Mouse (Mus musculus) lung, embryonic 14.5 days (tissue): ENCODE results near the gene Fanca. TPM values are rescaled to one million over a fixed set of nuclear protein-coding genes. Genes with fewer than 3 reads are reported as not detected.
"Not testable (repeated sequence)": the region's sequence is repeated elsewhere in the genome, so short reads cannot be mapped to it uniquely, and the experiment has no call there.

ENCODE experiments used
- ATAC-seq: fragments of 200-750 bp; cut with Nextera tagmentation; 2 replicates; pipeline ENCODE4 v1.8.0; 2017; ENCODE audit warnings: mild to moderate bottlenecking, moderate TSS enrichment, moderate library complexity; ENCODE audit not compliant: insufficient read depth
- DNase-seq: peaks from one replicate; pipeline ENCODE4 v3.0.0-alpha.2; 2015
- H3K27ac ChIP-seq: fragments of 300-500 bp; sonication (generic); 2 replicates; pipeline ENCODE4 v1.5.1; 2014; ENCODE audit warnings: low read depth, mild to moderate bottlenecking, moderate library complexity
- H3K27me3 ChIP-seq: fragments of 300-500 bp; sonication (generic); 2 replicates; pipeline ENCODE4 v1.6.1; 2014; ENCODE audit warnings: low read length, control low read depth; ENCODE audit not compliant: insufficient read depth
- H3K36me3 ChIP-seq: fragments of 300-500 bp; sonication (generic); 2 replicates; pipeline ENCODE4 v1.6.1; 2014; ENCODE audit warnings: control low read depth; ENCODE audit not compliant: insufficient read depth
- H3K4me1 ChIP-seq: fragments of 300-500 bp; sonication (generic); 2 replicates; pipeline ENCODE4 v1.6.1; 2014; ENCODE audit warnings: antibody characterized with exemption, control low read depth; ENCODE audit not compliant: insufficient read depth
- H3K4me2 ChIP-seq: fragments of 300-500 bp; sonication (generic); 2 replicates; pipeline ENCODE4 v1.6.1; 2014; ENCODE audit warnings: mild to moderate bottlenecking
- H3K4me3 ChIP-seq: fragments of 300-500 bp; sonication (generic); 2 replicates; pipeline ENCODE4 v1.5.1; 2014; ENCODE audit warnings: low read depth, low read length
- H3K9ac ChIP-seq: fragments of 300-500 bp; sonication (generic); 2 replicates; pipeline ENCODE4 v1.6.1; 2014
- H3K9me3 ChIP-seq: fragments of 300-500 bp; sonication (generic); 2 replicates; pipeline ENCODE4 v1.6.1; 2016; ENCODE audit warnings: low read depth, low read length, control low read depth
- CTCF ChIP-seq: IDR thresholded peaks from 2 replicates; pipeline ENCODE4 v1.5.1; 2016; ENCODE audit warnings: antibody characterized with exemption, low read depth
- WGBS: fragments of 180-500 bp; shearing (Covaris S2); extraction: QIAGEN DNeasy Blood & Tissue Kit; methylation state at CpG from one replicate; pipeline ENCODE4 v1.1.7; 2014; 5-methylcytosine and 5-hydroxymethylcytosine counted together
- polyA plus RNA-seq: library from polyadenylated mRNA; unstranded; fragments of >200 nt; fragmentation: Nextera tagmentation; extraction: Ambion mirVana; gene quantifications from 2 replicates; pipeline ENCODE4 v1.2.1, GENCODE M21; 2014

Fanca gene
- polyA plus RNA-seq, 1 experiment from 2014 or later = 41.6 TPM

DNA sequence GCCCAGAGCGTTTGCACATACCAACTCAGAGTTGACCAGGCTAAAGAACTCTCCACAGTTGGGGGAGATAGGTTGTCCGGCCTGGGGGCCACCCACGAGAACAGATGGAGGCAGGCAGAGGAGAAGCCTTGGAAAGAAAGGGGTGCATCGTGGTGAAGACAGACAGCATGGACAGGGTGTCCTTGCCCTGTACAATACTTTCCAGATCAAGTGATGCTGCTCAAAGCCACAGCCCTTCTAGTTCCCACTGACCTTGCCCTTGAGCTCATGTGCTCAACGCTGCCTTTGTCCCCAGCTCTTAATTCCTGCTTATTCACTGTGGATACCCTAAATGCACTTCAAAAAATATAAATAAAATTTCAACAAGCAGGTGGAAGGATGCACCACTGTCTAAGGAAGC lies 43.9 kb downstream of the Fanca start:
- DNase-seq (no peak), ATAC-seq (no peak)
- Histone ChIP-seq H3K27me3 (no peaks in the 10 kb centered on the region), H3K9me3 (no peaks in the 10 kb centered on the region), H3K9ac (no peak overlapping the region), H3K27ac (no peak overlapping the region), H3K4me2 (no peak overlapping the region), H3K36me3 (peaks cover 46% of the 10 kb centered on the region), H3K4me1 (no peaks in the 10 kb centered on the region), H3K4me3 (no peak overlapping the region)
- TF ChIP-seq CTCF = no peak
- WGBS = 75% methylated on average over 5 of the region's 5 CpGs

DNA sequence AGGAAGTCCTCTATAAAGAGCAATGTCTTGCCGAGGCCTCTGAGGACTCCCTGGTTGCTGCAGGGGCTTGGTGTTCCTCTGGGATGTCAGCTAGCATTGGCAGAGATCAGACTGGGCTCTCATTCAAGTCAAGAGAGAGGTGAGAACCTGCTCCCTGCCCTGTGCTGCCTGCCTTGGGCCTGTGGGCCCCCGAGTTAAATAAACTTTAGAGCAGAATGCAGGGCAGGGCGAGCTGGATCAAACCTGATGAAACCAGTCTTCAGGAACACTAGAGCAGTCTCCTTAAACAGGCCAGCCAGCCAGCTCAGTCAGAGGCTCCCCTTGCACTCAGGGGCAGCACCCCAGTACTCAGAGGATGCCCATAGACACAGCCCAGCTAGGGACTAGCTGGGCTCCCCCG lies 46.5 kb downstream of the Fanca start:
- ATAC-seq (no peak), DNase-seq (no peak)
- no peaks in the 10 kb centered on the region for H3K9me3 ChIP-seq
- H3K36me3 ChIP-seq = peaks cover 57% of the 10 kb centered on the region
- TF ChIP-seq CTCF = no peak
- 53% methylated on average over 4 of the region's 4 CpGs for WGBS
- H3K4me3 ChIP-seq = no peak overlapping the region
- H3K27me3 ChIP-seq = no peaks in the 10 kb centered on the region
- H3K4me1 ChIP-seq = no peaks in the 10 kb centered on the region
- H3K9ac ChIP-seq = no peak overlapping the region
- H3K27ac ChIP-seq = no peak overlapping the region
- no peak overlapping the region for H3K4me2 ChIP-seq

DNA sequence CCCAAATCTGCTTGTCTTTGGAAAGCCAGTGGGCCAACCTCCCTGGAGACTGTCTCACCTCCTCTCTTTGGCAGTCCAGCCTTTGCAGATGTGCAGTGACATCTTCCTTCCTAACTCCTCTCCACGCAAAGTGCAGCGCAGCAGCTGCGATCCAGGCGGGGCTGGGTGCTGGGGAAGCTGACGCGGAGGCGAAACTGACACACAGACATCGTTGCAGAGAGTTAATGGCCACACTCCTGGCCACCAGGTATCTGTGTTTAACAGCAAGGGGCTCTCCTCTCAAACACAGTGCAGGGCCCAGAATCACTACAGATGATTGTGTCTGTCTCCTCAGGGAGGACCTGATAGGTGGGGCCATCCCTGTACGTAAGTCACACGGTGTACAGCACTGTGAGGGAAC lies 47.2 kb downstream of the Fanca start:
- DNase-seq = no peak
- Histone ChIP-seq H3K4me3 (no peak overlapping the region), H3K27me3 (no peaks in the 10 kb centered on the region), H3K4me1 (no peaks in the 10 kb centered on the region), H3K9ac (no peak overlapping the region), H3K9me3 (no peaks in the 10 kb centered on the region), H3K27ac (peak overlapping the region; percentile 20; the same call in 1 of the 2 replicates), H3K36me3 (peaks cover 62% of the 10 kb centered on the region), H3K4me2 (no peak overlapping the region)
- no peak for ATAC-seq
- 84% methylated on average over 10 of the region's 10 CpGs for WGBS
- no peak for TF ChIP-seq CTCF

DNA sequence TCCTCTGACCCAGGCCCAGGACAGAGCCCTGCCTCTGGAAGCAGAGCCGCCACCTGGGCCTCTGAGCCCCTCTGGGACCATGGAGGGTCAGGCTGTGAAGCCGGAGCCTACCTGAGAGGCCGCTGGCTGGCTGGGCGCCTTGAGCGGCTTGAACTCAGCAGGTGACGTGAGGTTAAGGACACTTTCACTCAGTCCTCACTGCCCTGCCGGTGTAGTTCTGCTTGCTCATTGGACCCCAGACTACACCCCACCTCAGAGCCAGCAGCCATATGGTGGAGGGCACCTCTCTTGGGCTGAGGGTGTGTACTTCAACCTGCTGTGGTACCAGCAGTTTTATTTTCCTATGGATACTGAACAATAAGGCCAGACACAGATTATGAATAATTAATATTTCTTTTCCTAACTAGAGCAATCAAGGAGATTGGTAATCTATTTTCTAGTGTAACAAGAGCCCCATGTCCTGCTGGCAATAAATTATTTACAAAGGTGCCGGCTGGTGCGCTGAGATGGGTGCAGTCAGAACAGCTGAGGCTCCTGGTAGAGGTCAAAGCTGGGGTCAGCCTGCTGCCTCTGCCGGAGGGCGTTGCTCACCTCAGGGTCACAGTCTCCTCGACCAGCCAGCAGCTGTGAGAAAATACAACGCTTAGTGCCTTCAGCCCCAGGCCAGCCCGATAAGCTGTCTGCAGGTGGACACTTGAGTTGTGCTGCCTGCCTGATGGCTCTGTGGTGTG lies 50.3 kb downstream of the Fanca start:
- DNase-seq = no peak
- no peaks in the 10 kb centered on the region for H3K27me3 ChIP-seq
- no peak overlapping the region for H3K27ac ChIP-seq
- no peak overlapping the region for H3K9ac ChIP-seq
- ATAC-seq = no peak
- no peak for TF ChIP-seq CTCF
- no peak overlapping the region for H3K4me2 ChIP-seq
- H3K4me1 ChIP-seq = no peaks in the 10 kb centered on the region
- no peak overlapping the region for H3K4me3 ChIP-seq
- WGBS = 60% methylated on average over 14 of the region's 14 CpGs
- H3K9me3 ChIP-seq = no peaks in the 10 kb centered on the region
- peaks cover 78% of the 10 kb centered on the region for H3K36me3 ChIP-seq

DNA sequence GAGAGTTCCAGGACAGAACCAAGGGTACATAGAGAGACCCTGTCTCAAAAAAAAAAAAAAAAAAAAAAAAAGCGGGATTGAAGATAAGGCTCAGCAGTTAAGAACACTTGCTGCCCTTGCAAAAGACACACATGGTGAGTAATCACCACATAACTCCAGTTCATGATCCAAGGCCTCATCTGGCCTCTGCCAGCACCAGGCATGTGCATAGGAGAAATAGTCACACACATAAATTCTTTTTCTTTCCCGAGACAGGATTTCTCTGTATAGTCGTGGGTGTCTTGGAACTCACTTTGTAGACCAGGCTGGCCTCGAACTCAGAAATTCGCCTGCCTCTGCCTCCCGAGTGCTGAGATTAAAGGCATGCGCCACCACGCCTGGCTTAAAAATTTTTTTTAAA lies 60.8 kb downstream of the Fanca start:
- H3K27me3 ChIP-seq, H3K4me2 ChIP-seq, H3K9me3 ChIP-seq, H3K9ac ChIP-seq, DNase-seq, ATAC-seq, H3K4me3 ChIP-seq, H3K27ac ChIP-seq: not testable (repeated sequence)
- H3K36me3 ChIP-seq = peaks cover 51% of the 10 kb centered on the region
- 92% methylated on average over 8 of the region's 8 CpGs for WGBS
- H3K4me1 ChIP-seq = peaks cover 12% of the 10 kb centered on the region; the same call in 1 of the 2 replicates

DNA sequence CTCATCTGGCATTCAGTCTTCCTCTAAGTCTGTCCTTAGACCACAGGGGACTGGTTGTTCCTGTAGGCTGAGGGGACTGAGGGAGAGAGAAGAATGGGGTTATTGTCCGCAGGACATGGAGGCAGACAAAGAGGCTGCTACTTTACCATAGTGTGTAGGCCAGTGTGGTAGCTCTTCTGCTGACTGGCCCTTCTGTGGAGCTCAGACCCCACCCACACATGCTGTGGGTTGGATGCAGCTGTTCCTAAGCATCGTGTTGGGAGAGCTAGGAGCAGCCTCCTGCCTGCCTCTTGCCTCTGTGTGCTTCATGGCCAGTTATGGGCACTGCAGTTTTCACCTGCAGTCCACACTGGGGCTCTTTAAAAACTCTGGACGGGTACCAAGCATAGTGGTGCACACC lies 61.3 kb downstream of the Fanca start:
- no peak for ATAC-seq
- H3K27ac ChIP-seq = no peak overlapping the region
- 89% methylated on average over 3 of the region's 3 CpGs for WGBS

DNA sequence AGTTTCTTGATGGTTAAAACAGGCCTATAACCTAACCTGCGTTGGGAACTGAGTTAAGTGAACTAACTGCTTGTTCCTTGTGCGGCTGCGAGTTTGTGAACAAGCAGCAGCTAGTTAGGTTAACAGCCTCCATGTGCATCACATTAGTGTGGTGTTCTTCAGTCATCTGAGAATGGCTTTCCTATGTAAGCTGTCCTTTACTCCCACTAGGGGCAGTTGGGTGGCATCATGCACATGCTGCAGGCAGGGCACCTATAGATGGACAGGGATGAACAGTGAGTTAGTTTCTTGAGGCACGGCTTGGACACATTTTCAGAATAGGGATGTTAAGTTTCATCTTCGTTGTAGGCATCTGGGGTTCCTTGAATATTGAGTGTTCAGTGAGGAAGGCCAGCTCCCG lies 63.2 kb downstream of the Fanca start:
- no peak for ATAC-seq
- 70% methylated on average over 6 of the region's 6 CpGs for WGBS
- H3K9me3 ChIP-seq = no peaks in the 10 kb centered on the region

More for the DNA sequence above, 61.3 kb downstream of the Fanca start:
- TF ChIP-seq CTCF = no peak
- DNase-seq = no peak
- H3K36me3 ChIP-seq = peaks cover 51% of the 10 kb centered on the region
- H3K4me3 ChIP-seq = no peak overlapping the region
- no peak overlapping the region for H3K9ac ChIP-seq
- no peaks in the 10 kb centered on the region for H3K27me3 ChIP-seq
- H3K4me1 ChIP-seq = peaks cover 12% of the 10 kb centered on the region; the same call in 1 of the 2 replicates
- H3K4me2 ChIP-seq = no peak overlapping the region
- H3K9me3 ChIP-seq = no peaks in the 10 kb centered on the region

More for the DNA sequence above, 63.2 kb downstream of the Fanca start:
- Histone ChIP-seq H3K36me3 (peaks cover 58% of the 10 kb centered on the region), H3K27me3 (no peaks in the 10 kb centered on the region), H3K4me1 (peaks cover 12% of the 10 kb centered on the region; the same call in 1 of the 2 replicates), H3K4me3 (peak overlapping the region; percentile 90), H3K9ac (peak overlapping the region; percentile 94), H3K27ac (no peak overlapping the region), H3K4me2 (peak overlapping the region; percentile 96)
- peak; percentile 26; the same call in 1 of the 2 replicates for TF ChIP-seq CTCF
- no peak for DNase-seq
